Mouse (Mus musculus) CD4-positive helper T cell, adult 2 months (primary cell): Measurements from ENCODE around the gene Ppard.
"Not testable (repeated sequence)": the region's sequence is repeated elsewhere in the genome, so short reads cannot be mapped to it uniquely, and the experiment has no call there.

Experiments
- DNase-seq: peaks from one replicate; pipeline ENCODE4 v3.0.0-alpha.2; 2012; ENCODE audit warnings: low read depth, missing footprints, low spot score

The Ppard gene

GRCm38 (mm10) chr17:28232475-28233060 lies at the start of gene Ppard:
Ppard (plus strand) TSS chr17:28232700.
- peak; percentile 96 for DNase-seq

GRCm38 (mm10) chr17:28184971-28185638 lies 47.4 kb upstream of the Ppard start:
- DNase-seq, result peak; percentile 33

DNA sequence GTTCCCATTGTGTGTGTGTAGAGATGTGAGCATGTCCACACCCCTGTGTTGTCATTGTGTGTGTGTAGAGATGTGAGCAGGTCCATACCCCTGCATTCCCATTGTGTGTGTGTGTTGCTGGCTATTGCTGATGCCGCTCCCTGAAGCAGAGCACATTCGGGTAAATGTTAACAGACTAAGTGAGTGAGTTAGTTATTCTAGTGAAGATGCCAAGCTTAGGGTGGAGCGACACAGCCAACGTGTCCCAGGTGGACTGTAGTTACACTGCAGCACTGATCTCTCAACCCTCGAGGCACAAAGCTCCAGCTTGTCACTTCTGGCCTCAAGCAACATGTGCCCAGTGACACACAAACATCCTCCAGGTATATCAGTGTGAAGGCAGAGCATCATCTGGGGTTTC lies 44.2 kb upstream of the Ppard start:
- no peak for DNase-seq

GRCm38 (mm10) chr17:28192754-28193153 lies 39.7 kb upstream of the Ppard start:
- no peak for DNase-seq

DNA sequence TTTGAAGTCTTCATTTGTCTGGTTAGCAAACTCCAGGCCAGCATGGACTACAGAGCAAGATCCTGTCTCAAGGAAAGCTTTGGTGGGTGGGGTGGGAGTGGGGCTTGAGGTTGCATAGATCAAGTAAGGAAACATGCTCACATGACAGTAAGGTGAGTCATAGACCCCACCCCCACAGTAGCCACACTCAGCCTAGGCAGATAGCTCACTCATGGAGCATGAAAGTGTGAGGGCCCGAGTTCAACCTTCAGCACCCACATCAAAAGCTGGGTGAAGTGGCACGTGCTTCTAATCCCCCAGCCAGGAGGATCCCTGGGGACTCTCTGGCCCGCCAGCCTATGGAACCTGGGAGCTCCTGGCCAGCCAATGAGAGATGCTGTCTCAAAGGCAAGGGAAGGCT lies 38.9 kb upstream of the Ppard start:
- DNase-seq, result peak; percentile 39

DNA sequence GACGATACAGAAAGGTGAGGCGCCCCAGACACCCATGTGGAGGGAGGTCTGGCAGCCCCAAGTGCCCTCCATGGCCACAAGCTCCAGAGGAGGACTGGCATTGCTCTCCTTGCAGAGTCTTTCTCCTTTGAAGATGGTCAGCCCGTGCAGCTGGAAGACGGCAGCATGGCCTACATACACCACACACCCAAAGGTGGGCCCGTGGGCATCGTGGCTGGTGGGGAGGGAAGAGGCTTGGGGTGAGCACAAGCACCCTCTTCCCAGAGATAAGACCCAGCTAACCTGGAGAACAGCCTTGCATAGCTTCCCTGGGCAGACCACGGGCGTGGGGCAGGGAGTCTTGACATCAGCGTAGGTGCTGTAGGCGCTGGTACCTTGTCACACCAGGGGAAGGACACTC lies 37.5 kb upstream of the Ppard start:
- DNase-seq, result no peak

DNA sequence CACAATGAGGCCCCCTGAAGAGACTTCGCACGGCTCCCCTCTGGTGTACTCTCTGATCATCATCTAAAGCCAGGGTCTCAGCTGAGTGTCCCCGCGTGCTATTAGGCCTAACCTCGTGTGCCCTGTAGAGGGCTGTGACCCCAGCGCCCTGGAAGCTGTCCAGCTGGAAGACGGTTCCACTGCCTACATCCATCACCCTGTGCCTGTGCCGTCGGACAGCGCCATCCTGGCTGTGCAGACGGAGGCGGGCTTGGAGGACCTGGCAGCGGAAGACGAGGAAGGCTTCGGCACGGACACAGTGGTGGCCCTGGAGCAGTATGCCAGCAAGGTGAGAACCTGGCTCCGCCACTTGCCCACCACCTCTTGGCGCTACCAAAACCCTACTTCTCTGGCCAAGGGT lies 34.9 kb upstream of the Ppard start:
- no peak for DNase-seq

- no peak for DNase-seq
These were observed 30.5 kb upstream of the Ppard start for GRCm38 (mm10) chr17:28201982-28202381.

DNA sequence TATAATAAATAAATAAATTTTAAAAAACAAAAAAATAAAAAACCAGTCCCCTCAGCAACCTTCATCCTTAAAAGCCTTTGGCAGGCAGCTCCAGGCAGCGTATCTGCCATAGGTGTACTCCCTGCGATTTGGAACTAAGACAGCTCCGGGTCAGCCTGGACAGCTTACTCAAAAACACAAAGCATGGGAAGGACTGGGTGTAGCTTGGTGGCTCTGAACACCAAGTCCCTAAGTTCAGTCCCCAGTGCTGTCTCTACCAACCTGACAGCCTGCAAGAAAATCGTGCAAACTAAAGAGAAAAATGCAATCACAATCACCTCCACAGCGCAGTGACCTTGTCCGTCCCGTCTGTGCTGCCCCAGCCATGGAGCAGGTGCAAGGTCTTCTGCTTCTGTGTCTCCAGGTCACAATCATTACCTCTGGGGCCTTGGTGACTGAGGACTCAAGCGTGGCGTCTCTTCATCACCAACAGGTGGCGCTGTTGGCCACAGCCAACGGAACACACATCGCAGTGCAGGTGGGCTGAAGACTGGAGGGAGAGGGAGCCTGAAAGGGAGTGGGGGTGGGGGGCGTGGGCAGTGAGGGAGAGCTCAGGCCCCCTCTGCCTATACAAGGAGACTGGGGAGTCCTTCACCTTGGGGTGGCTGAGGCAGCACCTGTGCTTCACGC lies 28.3 kb upstream of the Ppard start:
- peak; percentile 81 for DNase-seq

DNA sequence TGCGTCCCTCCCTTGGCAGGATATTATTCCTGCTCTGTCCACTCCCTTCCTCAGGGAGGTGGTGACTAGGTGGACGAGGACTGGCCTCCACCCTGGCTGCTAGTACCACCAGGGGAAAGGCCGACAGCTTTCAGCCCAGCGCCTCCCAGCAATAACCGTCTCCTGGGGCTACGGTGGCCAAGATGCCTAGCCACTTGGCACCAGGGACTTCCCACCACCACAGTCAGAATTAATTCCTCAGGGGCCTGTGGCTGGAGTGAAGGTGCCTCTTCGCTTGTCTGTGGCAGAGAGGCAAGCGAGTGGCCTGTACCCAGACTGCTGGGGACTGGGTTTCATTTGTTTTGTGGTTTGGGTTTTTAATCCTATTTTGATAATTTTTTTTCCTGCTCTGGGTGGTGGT lies 27.1 kb upstream of the Ppard start:
- DNase-seq, result no peak

- no peak for DNase-seq
These were observed 25.4 kb upstream of the Ppard start for GRCm38 (mm10) chr17:28207092-28207491.

DNA sequence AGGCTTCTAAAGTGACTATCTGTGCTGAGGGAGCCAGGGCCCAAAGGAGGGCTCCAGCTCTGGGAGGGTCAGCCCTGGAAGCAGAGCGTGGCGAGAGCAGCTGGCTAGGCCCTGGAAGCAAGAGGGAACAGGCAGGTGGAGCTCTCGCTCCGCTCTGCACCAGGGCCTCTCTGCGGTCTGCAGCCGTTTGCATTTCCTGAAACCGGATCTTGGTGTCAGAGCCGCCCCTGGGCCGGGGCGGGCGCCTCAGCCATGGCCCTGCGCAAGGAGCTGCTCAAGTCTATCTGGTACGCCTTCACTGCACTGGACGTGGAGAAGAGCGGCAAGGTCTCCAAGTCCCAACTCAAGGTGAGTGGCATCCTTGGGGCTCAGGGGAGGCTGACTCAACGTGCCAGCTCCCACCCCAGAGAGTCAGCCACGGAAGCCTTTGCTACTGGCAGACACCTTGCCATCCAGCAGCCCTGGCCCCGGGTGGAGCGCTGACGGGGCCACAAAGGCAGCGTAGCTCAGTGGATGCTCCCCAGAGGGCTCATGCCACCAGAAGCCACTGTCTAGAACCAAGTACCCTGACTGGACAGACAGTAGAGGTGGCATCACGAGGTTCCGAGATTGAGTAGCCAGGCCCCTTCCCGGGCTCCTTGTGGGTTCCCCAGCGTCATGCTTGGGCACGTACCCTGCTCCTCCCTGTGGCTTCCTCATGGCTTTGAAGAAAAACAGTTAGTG lies 24.7 kb upstream of the Ppard start, which contains the start of gene Def6:
Gene Def6 (plus strand): TSS at position 188 of the 723 bp plus-strand sequence.
- peak; percentile 93 for DNase-seq

DNA sequence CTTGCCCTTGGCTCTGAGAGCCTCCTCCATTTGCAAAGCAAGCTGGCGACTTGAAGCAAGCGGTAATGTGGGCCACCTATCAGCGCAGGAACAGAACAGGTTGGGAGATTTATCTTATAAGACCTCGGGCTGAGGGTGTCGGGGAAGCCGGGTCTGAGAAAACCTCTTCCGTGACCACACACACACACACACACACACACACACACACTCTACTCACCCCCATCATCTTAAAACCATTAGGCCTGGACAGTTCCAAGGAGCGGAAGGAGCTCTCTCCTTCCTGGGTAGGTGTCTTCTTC lies 24.2 kb upstream of the Ppard start:
- no peak for DNase-seq

GRCm38 (mm10) chr17:28209457-28210110 lies 22.9 kb upstream of the Ppard start:
- no peak for DNase-seq

DNA sequence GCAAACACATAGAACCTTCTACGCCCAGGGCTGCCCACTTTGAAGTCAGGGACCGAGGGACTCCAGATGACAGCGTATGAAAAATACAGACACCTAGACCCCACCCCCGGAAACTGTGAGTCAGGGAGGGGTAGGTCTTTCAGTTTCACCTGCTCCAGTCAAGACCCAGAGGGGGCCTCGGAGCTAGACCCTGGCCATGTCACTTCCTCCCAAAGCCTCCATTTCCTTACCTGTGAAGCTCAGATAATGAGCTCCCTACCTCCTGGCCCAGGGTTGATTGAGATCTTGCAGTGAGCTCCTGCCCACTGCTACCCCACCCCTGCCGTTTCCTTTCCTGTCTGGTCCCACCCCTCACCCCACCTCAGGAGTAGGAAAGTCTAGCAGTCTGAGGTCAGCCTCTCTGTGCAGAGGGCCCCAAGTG lies 20.6 kb upstream of the Ppard start:
- DNase-seq, result peak; percentile 96

- peak; percentile 41 for DNase-seq
These were observed 20.1 kb upstream of the Ppard start for GRCm38 (mm10) chr17:28212391-28212790.

DNA sequence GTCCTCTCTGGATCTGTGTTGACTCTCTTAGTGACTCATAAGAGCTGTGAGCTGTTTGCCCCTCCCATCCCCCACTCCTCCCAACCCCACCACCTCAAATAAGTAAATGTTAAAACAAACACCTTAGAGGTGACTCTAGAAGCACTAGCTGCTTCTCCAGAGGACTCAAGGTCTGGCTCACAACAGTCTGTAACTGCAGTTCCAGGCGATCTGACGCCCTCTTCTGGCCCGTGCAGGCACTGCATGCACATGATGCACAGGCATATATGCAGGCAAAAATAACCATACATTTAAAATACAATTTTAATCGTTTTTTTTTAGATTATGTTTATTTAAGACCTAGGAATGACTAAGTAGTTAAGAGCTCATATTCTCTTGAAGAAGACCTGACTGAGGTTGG lies 19.3 kb upstream of the Ppard start:
- peak; percentile 72 for DNase-seq

DNA sequence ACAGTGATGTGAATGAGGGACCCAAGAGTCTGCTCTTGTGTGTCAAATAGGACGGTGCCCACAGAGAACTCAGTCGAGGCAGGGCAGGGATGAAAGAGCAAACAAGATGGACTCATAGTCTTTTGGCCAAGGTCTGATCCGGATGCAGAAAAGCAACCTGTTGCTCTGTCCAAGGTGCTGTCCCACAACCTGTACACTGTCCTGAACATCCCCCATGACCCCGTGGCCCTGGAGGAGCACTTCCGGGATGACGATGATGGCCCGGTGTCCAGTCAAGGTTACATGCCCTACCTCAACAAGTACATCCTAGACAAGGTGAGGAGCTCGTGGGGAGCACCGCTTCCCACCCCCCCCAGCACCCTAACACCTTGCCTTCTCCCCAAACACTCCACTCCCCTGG lies 15.7 kb upstream of the Ppard start:
- DNase-seq, result no peak

DNA sequence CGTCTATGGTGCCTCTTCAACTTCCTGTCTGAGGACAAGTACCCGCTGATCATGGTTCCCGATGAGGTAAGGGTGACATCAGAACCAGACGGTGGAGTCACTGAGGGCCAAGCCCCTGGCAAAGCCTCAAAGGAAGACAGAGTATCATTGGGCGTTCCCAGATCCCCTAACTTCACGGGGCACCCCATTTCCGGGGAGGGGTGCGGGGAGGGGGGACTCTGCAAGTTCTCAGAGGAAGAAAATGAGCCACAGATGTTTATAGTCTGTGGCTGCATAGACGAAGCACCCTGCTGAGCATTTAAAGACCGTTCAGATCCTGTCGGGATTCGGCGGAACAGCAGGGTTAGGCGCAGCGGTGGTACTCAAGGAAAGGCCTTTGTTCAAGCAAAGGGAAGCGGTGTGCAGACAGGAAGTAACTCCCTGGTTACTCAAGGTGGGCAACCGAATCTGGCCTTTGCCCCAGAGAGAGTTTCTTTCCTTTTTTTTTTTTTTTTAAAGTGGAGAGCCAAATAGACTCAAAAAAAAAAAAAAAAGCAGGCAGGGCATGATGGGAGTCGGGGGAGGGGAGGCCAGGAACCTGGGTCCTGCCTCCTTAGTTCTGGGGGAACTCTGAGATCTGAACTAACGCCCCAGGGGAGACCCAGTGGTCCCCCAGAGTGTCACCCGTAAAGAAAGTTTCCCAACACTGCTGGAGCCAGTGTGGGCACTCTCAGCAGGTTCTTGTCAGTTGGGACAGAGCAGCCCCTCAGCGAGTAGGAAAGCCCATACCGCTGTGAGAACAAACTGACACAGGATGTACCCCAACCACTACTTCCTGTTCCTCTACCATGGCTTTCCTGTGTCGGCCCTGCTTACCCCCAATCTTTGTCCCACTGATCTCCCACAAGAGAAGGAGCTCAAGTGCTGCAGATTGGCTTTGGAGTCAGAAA lies 14.5 kb upstream of the Ppard start:
- peak; percentile 96 for DNase-seq

DNA sequence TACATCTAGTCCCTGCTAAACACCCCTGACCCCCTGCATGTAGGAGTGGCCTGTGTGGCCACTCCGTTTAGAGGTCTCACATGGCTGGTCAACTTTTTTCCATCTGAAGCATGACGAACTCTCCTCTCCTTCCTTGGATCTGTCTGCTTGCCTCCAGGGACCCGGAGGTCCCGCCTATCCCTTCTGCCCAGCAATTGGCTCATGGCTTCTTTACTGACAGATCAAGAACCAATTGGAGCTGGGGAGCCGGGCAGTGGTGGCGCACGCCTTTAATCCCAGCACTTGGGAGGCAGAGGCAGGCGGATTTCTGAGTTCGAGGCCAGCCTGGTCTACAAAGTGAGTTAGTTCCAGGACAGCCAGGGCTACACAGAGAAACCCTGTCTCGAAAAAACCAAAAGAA lies 10.0 kb upstream of the Ppard start:
- DNase-seq, result not testable (repeated sequence)
